Mouse (Mus musculus) kidney, embryonic 15.5 days (tissue): ENCODE measurements around the gene R3hdm4. TPM values are rescaled to one million over a fixed set of nuclear protein-coding genes. Genes with fewer than 3 reads are reported as not detected.
"Not testable (repeated sequence)": the region's sequence is repeated elsewhere in the genome, so short reads cannot be mapped to it uniquely, and the experiment has no call there.

Source experiments
- ATAC-seq: fragments of 200-750 bp; cut with Nextera tagmentation; replicated peaks from 2 replicates; pipeline ENCODE4 v1.8.0; 2017; ENCODE audit warnings: moderate TSS enrichment; ENCODE audit not compliant: low FRiP score
- H3K27ac ChIP-seq: fragments of 300-500 bp; sonication (generic); 2 replicates; pipeline ENCODE4 v1.5.1; 2015; ENCODE audit warnings: mild to moderate bottlenecking, inconsistent platforms
- H3K27me3 ChIP-seq: fragments of 300-500 bp; sonication (generic); 2 replicates; pipeline ENCODE4 v1.6.1; 2015; ENCODE audit warnings: inconsistent platforms
- H3K36me3 ChIP-seq: fragments of 300-500 bp; sonication (generic); 2 replicates; pipeline ENCODE4 v1.6.1; 2015; ENCODE audit warnings: inconsistent platforms
- H3K4me1 ChIP-seq: fragments of 300-500 bp; sonication (generic); 2 replicates; pipeline ENCODE4 v1.6.1; 2015; ENCODE audit warnings: inconsistent platforms
- H3K4me2 ChIP-seq: fragments of 300-500 bp; sonication (generic); 2 replicates; pipeline ENCODE4 v1.6.1; 2015; ENCODE audit warnings: moderate library complexity, mild to moderate bottlenecking, inconsistent platforms
- H3K4me3 ChIP-seq: fragments of 300-500 bp; sonication (generic); replicated peaks from 2 replicates; pipeline ENCODE4 v1.5.1; 2015; ENCODE audit warnings: mild to moderate bottlenecking, inconsistent platforms
- H3K9ac ChIP-seq: fragments of 300-500 bp; sonication (generic); 2 replicates; pipeline ENCODE4 v1.6.1; 2015; ENCODE audit warnings: mild to moderate bottlenecking, inconsistent platforms
- H3K9me3 ChIP-seq: fragments of 300-500 bp; sonication (generic); replicated peaks from 2 replicates; pipeline ENCODE4 v1.6.1; 2016; ENCODE audit warnings: inconsistent platforms
- WGBS: fragments of 180-500 bp; shearing (Covaris S2); methylation state at CpG from one replicate; pipeline ENCODE4 v1.1.7; 2015; ENCODE audit warnings: mixed read lengths; 5-methylcytosine and 5-hydroxymethylcytosine counted together
- polyA plus RNA-seq: library from polyadenylated mRNA; unstranded; fragments of >200 nt; fragmentation: Nextera tagmentation; extraction: Ambion mirVana; gene quantifications from 2 replicates; pipeline ENCODE4 v1.2.1, GENCODE M21; 2015

Gene R3hdm4
- polyA plus RNA-seq: 142 and 155 TPM in 2 replicates

DNA sequence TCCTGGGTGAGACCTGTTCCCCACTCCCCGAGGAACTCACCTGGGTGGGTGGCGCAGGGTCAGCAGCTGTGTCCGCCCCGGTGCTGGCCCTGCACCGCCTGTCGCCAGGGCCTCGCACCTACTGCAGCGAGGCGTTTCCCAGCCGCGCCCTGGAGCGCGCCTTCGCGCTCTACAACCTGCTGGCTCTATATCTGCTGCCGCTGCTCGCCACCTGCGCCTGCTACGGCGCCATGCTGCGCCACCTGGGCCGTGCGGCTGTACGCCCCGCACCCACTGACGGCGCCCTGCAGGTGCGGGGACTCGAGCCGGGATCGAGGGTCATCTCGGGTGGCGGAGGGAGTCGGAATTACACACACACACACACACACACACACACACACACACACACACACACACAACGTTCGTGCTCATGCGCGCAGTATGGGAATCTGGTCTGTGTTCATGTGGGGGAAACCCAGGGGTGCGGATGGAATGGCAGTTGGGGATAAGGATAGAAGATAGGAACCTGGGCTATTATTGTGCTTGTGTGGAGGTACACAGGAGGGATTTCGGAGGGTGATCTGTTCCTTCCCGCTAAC is at the start of gene R3hdm4:
Gene R3hdm4 (minus strand): TSS at position 251 of the 578 bp plus-strand sequence.
- Histone ChIP-seq H3K27ac (no peak within 1 kb of the TSS), H3K9ac (peak within 1 kb of the TSS; percentile 35), H3K27me3 (peaks cover 65% of the 10 kb centered on the region), H3K4me2 (peak within 1 kb of the TSS; percentile 57), H3K4me3 (peak within 1 kb of the TSS; percentile 34), H3K4me1 (peaks cover 69% of the 10 kb centered on the region), H3K9me3 (no peaks in the 10 kb centered on the region), H3K36me3 (no peaks in the 10 kb centered on the region)
- no peak for ATAC-seq
- 5% methylated on average over 40 of the region's 41 CpGs for WGBS

DNA sequence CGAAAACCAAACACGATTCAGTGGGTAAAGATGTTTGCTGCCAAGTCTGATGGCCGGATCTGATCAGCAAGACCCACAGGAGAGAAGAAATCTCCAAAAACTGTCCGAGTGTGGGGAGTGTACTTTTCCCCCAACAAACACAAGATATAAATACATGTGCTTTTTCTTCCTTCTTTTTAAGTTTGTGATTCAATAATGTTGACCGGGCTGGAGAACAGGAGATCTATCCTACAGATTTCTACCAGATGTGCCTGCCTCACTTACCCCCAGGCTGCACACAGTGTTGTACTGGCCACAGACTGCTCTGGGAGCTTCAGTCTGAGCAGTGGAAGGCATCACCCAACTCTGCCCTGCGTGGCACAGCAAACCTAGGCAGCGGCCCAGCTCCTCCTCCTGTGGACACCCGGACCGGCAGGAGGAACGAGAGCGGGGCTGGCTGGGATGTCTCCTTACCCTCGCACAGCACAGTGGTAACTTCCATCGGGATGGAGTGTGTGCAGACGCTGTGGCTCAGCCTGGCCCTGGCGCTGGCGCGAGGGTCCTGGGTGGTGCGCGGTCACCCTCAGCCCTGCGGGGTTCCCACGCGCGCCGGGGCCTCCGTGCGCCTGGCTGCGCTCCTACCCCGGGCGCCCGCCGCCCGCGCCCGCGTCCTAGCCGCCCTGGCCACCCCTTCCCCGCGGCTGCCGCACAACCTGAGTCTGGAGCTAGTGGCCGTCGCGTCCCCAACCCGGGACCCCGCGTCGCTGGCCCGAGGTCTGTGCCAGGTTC is 49.6 kb upstream of the R3hdm4 start, which contains the start of gene Grin3b:
Gene Grin3b (plus strand): TSS at position 301 of the 768 bp plus-strand sequence.
- Histone ChIP-seq H3K4me1 (peaks cover 23% of the 10 kb centered on the region), H3K4me3 (peak within 1 kb of the TSS; percentile 45), H3K9me3 (no peaks in the 10 kb centered on the region), H3K27ac (no peak within 1 kb of the TSS), H3K9ac (peak within 1 kb of the TSS; percentile 47), H3K4me2 (peak within 1 kb of the TSS; percentile 92), H3K36me3 (peaks cover 51% of the 10 kb centered on the region), H3K27me3 (peaks cover 29% of the 10 kb centered on the region)
- peak; percentile 16; the same call in 1 of the 2 replicates for ATAC-seq
- WGBS: 8% methylated on average over 46 of the region's 47 CpGs

DNA sequence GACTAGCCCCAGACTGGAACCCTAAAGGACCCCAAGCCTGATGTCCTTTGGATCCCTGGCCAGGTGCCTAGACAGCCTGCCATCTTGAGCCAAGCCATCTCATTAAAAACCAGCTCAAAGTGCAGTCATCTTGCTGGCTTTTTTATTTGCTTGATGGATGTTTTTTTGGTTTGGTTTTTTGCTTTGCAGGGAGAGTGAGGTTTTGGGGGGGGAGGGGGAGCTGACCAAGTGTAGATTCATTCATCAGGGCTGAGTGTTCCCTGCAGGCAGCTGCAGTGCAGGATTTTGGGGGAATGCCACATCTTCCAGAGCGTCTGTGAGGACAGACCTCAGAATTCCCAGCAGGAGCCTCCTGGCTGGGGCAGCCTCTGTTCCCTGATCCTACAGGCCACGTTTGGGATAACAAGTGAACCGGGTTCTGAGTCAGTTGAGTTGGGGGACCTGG is 48.1 kb upstream of the R3hdm4 start:
- H3K4me3 ChIP-seq: no peak overlapping the region
- no peak overlapping the region for H3K4me2 ChIP-seq
- H3K27ac ChIP-seq: no peak overlapping the region
- peaks cover 20% of the 10 kb centered on the region for H3K4me1 ChIP-seq
- no peak overlapping the region for H3K9ac ChIP-seq
- no peak for ATAC-seq
- H3K36me3 ChIP-seq: peaks cover 52% of the 10 kb centered on the region
- H3K27me3 ChIP-seq: peaks cover 29% of the 10 kb centered on the region
- no peaks in the 10 kb centered on the region for H3K9me3 ChIP-seq
- WGBS: 7% methylated on average over 3 of the region's 3 CpGs

DNA sequence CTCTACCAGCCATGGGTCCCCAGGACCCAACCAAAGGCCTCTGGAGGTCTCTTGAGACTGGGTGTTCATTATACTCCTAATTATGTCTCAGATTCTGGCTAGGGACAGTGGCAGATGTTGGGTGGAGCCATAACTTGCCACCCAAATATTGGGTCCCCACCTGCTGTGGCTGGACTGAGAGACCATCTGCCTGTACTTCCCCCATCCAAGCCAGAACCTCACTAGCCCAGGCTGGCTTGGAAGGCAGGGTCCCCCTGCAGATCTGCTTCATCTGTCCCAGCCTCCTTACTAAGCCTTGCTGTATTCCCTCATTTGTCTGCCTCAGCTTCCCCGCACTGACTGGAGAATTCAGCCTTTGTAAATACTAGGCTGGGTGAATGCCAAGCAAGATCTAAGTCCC is 47.2 kb upstream of the R3hdm4 start:
- Histone ChIP-seq H3K4me3 (no peak overlapping the region), H3K9me3 (no peaks in the 10 kb centered on the region)
- 86% methylated on average over 1 of the region's 1 CpGs for WGBS

DNA sequence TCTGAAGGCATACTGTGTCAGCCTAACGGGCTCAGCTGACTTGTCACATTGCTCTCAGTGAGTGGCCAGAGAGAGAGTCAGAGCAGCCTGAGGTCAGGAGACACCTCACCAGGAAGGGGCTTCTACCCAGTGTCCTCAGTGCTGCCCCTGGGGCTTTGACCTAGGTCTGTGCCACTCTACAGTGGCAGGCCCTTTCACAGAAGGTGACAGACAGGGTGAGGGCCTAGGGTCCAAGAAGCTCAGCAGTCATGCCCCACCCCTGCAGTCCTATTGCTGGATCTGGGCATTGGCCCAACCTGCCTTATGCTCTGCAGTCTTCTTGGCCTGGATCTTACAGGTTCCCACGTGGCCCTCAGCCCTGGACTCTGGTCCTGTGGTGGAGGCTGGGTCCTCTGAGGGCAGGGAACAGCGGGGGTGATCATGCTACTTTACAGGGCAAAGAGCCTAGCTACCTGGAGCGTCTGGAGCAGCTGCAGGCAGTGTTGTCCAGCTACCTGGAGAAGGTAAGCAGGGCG is 45.9 kb upstream of the R3hdm4 start:
- no peak overlapping the region for H3K4me3 ChIP-seq
- no peaks in the 10 kb centered on the region for H3K9me3 ChIP-seq
- H3K27me3 ChIP-seq: peaks cover 21% of the 10 kb centered on the region
- 91% methylated on average over 5 of the region's 5 CpGs for WGBS
- no peak overlapping the region for H3K9ac ChIP-seq
- ATAC-seq: no peak
- no peak overlapping the region for H3K27ac ChIP-seq
- H3K4me2 ChIP-seq: no peak overlapping the region
- peaks cover 69% of the 10 kb centered on the region for H3K36me3 ChIP-seq
- peaks cover 15% of the 10 kb centered on the region for H3K4me1 ChIP-seq

More for the DNA sequence above, 47.2 kb upstream of the R3hdm4 start:
- Histone ChIP-seq H3K27me3 (peaks cover 29% of the 10 kb centered on the region), H3K4me2 (no peak overlapping the region), H3K36me3 (peaks cover 56% of the 10 kb centered on the region), H3K4me1 (peaks cover 20% of the 10 kb centered on the region), H3K9ac (no peak overlapping the region), H3K27ac (no peak overlapping the region)
- no peak for ATAC-seq

DNA sequence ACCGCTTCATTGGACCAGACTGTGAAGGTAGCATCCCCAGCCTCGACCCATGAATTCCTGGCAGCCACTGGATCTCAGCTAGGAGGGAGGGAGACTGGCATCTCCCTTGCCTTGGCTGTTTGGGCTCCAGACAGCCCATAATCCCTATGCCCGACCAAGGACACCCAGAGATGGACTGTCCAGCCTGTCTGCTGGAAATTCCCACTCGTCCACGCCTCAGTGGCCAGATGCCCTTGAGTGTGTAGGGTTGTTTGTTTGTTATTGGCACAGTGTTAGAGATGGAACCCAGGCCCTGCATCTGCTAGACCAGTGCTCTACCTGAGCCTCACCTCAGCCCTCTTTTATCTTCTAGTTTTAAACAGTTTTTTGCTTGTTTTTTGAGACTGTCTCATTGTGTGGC is 44.3 kb upstream of the R3hdm4 start:
- Histone ChIP-seq H3K27me3 (0 out of 2 replicates have a peak, but pooled peaks cover 7% of the 10 kb centered on the region), H3K4me3 (no peak overlapping the region), H3K9ac (no peak overlapping the region), H3K4me2 (no peak overlapping the region), H3K36me3 (peaks cover 76% of the 10 kb centered on the region), H3K9me3 (no peaks in the 10 kb centered on the region), H3K4me1 (peaks cover 11% of the 10 kb centered on the region), H3K27ac (no peak overlapping the region)
- 82% methylated on average over 5 of the region's 5 CpGs for WGBS
- ATAC-seq: no peak

DNA sequence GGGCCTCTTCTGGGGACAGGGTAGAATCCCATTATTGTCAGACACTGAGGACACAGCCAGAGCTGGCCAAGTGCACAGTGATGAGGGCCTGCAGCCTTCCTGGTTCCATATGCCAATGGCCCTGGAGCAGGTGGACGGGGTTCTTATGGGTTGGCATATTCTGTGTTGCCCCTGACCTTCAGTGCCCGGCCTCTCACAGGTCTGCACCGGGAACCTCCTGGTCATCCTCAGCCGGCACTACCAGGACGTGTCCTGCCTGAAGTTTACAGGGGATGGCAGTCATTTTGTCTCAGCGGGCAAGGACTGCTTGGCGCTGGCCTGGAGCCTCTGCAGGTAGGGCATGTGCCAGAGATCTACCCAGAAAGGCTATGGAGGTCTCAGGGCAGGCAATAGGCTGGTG is 43.7 kb upstream of the R3hdm4 start:
- peaks cover 11% of the 10 kb centered on the region for H3K4me1 ChIP-seq
- H3K27ac ChIP-seq: no peak overlapping the region
- no peak overlapping the region for H3K4me3 ChIP-seq
- H3K9ac ChIP-seq: no peak overlapping the region
- WGBS: 95% methylated on average over 7 of the region's 7 CpGs
- peaks cover 76% of the 10 kb centered on the region for H3K36me3 ChIP-seq
- 0 out of 2 replicates have a peak, but pooled peaks cover 2% of the 10 kb centered on the region for H3K27me3 ChIP-seq
- H3K4me2 ChIP-seq: no peak overlapping the region
- ATAC-seq: no peak
- H3K9me3 ChIP-seq: no peaks in the 10 kb centered on the region

DNA sequence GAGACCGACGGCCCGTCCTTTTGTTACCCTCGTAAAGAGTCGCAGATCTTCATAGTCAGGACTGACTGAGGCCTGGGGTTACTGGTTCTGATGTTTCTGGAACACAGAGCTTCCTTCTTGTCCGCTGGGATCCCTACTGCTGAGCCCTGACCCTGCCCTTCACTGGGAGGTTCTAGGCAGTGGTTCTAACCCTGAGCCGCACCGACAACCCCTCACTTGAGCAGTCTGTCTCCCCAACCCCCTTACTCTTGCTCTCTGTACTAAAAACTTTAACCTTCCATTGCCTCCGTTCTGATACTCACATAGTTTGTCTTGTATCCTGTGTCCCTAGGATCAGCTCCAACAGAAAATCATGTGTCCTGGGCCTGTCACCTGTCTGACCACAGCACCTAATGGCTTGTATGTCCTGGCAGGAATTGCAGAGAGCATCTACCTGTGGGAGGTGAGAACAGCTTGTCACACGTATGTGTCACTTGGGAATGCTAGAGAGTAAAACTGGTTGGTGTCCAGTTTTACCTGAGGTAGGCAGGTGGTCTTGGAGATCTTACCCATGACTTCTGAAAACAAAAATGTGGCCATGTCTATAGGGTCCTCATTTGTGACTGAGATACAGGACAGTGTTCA is 39.8 kb upstream of the R3hdm4 start:
- Histone ChIP-seq H3K9ac (peak overlapping the region; percentile 92), H3K27ac (peak overlapping the region; percentile 82; the same call in 1 of the 2 replicates), H3K36me3 (peaks cover 46% of the 10 kb centered on the region), H3K4me2 (peak overlapping the region; percentile 83), H3K27me3 (no peaks in the 10 kb centered on the region), H3K4me3 (peak overlapping the region; percentile 99), H3K4me1 (peaks cover 34% of the 10 kb centered on the region), H3K9me3 (no peaks in the 10 kb centered on the region)
- WGBS: 13% methylated on average over 10 of the region's 10 CpGs
- ATAC-seq: no peak

DNA sequence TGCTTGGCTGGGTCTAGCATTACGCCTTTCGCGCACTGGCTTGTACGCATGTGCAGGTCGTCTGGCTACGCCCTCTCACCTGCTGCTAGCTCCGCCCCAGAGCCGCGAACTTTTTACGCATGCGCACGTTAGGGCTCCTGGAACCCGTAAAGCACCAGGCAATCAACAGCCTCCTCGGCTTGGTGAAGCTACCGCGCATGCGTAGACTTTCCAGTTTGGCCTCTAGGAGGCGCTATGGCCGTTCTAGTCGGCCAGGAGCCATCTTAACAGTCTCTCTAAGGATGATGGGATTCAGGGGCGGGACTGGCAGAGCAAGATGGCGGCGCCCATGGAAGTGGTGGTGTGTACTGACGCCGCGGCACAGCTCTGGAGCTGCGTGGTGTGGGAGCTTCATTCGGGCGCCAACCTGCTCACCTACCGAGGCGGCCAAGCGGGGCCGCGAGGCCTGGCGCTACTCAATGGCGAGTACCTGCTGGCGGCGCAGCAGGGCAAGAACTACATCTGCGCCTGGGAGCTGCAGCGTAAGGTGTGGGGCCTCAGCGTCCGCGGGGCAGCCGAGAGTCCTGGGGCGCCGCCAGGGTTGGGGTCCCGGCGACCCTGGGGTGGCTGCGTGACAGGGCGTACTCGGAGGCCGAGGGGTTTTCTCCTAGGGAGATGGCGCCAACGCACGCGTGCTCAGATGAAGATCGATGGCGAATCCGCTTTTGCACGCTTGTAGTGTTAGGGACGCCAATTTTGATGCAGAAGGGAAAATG is 39.0 kb upstream of the R3hdm4 start, which contains the start of gene Wdr18:
Gene Wdr18 (plus strand): TSS at position 306 of the 755 bp plus-strand sequence.
- Histone ChIP-seq H3K4me1 (peaks cover 36% of the 10 kb centered on the region), H3K27ac (peak within 1 kb of the TSS; percentile 82), H3K4me3 (peak within 1 kb of the TSS; percentile 99), H3K36me3 (peaks cover 38% of the 10 kb centered on the region), H3K4me2 (peak within 1 kb of the TSS; percentile 83), H3K27me3 (no peaks in the 10 kb centered on the region), H3K9ac (peak within 1 kb of the TSS; percentile 92), H3K9me3 (no peaks in the 10 kb centered on the region)
- under 1% methylated on average over 61 of the region's 61 CpGs for WGBS
- peak; percentile 94 for ATAC-seq

DNA sequence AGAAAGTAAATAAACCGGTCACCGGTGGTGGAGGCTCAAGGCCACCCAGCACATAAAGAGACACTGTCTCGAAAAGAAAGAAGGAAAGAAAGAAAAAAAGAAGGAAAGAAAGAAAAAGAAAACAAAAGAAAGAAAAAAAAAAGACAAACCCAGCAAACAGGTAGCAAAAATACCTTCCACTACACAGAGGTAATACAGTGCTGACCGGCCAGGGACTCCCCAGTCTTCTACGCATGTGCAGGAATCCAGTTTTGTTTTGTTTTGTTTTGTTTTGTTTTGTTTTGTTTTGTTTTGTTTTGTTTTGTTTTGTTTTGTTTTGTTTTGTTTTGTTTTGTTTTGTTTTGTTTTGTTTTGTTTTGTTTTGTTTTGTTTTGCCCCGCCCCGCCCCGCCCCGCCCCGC is 38.4 kb upstream of the R3hdm4 start:
- H3K9ac ChIP-seq, ATAC-seq, H3K27me3 ChIP-seq, H3K9me3 ChIP-seq, H3K27ac ChIP-seq: not testable (repeated sequence)
- Histone ChIP-seq H3K4me1 (peaks cover 36% of the 10 kb centered on the region), H3K4me3 (peak overlapping the region; percentile 99), H3K4me2 (peak overlapping the region; percentile 83), H3K36me3 (peaks cover 32% of the 10 kb centered on the region)
- 31% methylated on average over 10 of the region's 10 CpGs for WGBS

DNA sequence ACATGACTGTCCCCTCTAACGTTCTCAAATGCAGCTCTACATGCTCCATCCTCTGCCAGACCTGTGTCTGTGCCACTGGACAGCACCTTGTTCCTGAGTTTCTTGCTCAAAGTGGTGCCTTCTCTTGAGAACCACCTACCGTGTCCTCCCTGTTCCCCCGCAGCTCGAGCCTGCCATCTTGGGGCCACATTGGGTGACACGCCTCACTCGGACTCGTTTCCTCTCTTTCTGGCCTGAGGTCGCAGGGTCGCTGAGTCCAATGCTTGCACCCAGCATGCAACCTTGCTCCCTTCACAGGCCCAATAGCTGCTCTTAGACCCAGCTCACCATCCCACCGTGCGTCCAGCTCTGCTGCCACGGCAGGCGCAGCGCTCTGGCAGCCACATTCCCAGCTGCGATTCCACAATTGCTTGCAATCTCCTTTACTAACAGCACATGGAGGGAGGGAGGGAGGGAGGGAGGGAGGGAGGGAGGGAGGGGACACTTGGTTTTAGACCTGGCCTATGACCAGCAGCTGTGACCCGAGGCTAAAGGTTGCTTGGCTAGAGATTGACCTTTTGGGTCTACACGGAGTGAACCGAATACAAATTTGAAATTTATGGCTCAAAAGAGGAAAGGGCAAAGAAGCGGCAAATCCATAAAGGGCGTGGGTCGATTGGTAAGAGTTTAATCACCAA is 37.3 kb upstream of the R3hdm4 start:
- 0 out of 2 replicates have a peak, but pooled peaks have one; percentile 8 for ATAC-seq
- WGBS: 8% methylated on average over 21 of the region's 21 CpGs
- no peak overlapping the region for H3K4me3 ChIP-seq
- peaks cover 36% of the 10 kb centered on the region for H3K4me1 ChIP-seq
- peak overlapping the region; percentile 58; the same call in 1 of the 2 replicates for H3K27ac ChIP-seq
- H3K4me2 ChIP-seq: peak overlapping the region; percentile 38; the same call in 1 of the 2 replicates
- 0 out of 2 replicates have a peak overlapping the region, but pooled peaks have one; percentile 17 for H3K9ac ChIP-seq
- H3K9me3 ChIP-seq: no peaks in the 10 kb centered on the region
- H3K36me3 ChIP-seq: peaks cover 29% of the 10 kb centered on the region
- no peaks in the 10 kb centered on the region for H3K27me3 ChIP-seq
